Mouse (Mus musculus): ENCODE measurements around the gene Eng.

DNA sequence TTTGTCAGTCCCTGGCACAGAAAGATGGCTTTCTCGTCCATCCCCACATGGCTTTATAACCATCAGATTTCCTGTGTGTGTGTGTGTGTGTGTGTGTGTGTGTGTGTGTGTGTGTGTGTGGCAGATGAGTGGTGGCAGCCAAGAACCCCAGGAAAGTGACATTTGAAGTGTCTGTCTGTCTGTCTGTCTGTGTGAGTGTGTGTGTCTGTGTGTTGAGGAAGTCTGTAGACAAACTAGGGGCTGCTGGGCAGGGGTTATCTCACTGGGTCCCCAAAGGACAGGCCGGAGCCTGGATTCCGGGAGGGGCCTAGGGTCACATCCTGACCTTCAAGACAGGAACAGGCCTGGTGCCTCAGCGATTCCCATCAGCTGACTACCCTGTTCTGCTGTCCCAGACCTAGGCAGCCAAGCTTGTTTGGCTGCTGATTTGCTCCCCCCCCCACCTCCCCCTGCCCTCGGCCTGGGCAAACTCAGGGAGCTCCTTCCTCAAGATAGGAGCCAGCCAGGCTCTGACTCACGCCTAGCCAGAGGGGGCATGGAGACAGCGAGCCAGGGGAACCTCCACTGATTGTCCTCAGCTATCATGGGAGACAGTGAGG, 15.2 kb downstream of the Eng start:
- TF ChIP-seq MYOG (IDR thresholded peaks at IDR 0.05; ENCODE audit: control insufficient read depth in 1 of 3, insufficient read depth in 1 of 3, insufficient read length in 2 of 3, low read depth in 2 of 3) (no peak), POLR2A (IDR thresholded peaks at IDR 0.05; ENCODE audit: insufficient read length, low read depth) (no peak), USF1 (IDR thresholded peaks at IDR 0.05; ENCODE audit: low read depth) (no peak), MYOD1 (IDR thresholded peaks at IDR 0.05; ENCODE audit: control insufficient read depth in 1 of 3, insufficient read length in 2 of 3, low read depth in 2 of 3) (no peak), POLR2AphosphoS2 (IDR thresholded peaks at IDR 0.05; ENCODE audit: insufficient read length, low read depth) (no peak), E2F4 (IDR thresholded peaks at IDR 0.05; ENCODE audit: insufficient read depth) (no peak), CEBPB (IDR thresholded peaks at IDR 0.05; ENCODE audit: insufficient read depth, poor library complexity, severe bottlenecking) (no peak), TCF12 (IDR thresholded peaks at IDR 0.05; ENCODE audit: insufficient read depth, poor library complexity, severe bottlenecking) (no peak), SRF (IDR thresholded peaks at IDR 0.05; ENCODE audit: control insufficient read depth, insufficient read length, low read depth) (no peak), MAX (IDR thresholded peaks at IDR 0.05; ENCODE audit: low read depth) (no peak)
